In the genomic region with DNA sequence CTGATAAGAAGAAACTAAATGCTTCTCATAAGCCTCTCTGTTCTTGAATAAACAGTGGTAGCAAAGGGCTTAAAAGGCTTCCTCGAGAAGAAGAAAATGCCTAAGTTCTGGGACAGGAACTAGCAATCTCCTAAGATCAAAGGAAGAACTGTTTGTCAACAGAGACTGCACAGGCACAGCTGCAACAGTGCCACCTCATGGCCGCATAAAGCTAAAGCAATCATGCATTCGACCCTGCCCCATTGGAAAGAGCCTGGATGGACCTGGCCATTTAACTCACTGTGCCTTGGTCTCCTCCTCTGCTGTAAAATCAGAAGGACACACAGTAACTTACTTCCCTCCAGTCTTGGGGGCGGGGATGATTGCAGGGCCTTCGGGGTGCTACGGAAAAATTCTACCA, we compare ENCODE assay signal across 8 mouse cellular contexts.
A peak's percentile ranks its signal among the peaks of the same experiment; 100 is the strongest.
DNase-seq lines count a peak whose midpoint lies in the region; ATAC-seq and TF ChIP-seq lines count a peak whose summit lies in the region.

No protein-coding gene starts in this region.

- intact Hi-C loops in left cerebral cortex, postnatal 36 days (cut with DNase I) = no loop called here

- peak; percentile 44 to 54 for DNase-seq in left cerebral cortex, adult 18-20 months (ENCODE audit: low spot score in 2 of 2)
- no peak for DNase-seq in left cerebral cortex, postnatal 36 days (ENCODE audit: low spot score in 2 of 2)
- DNase-seq in G1E (ENCODE audit: low spot score) = peak; percentile 35
- no peak for DNase-seq in brain, embryonic 14.5 days (ENCODE audit: low read depth)
- peak; percentile 66 for DNase-seq in hindbrain, postnatal 0 days (ENCODE audit: low spot score)
- peak; percentile 39 for DNase-seq in mesoderm, embryonic 11.5 days (ENCODE audit: low read depth, low spot score)
- DNase-seq in frontal cortex, postnatal 10 days (ENCODE audit: low spot score in 2 of 2) = no peak
- DNase-seq in ovary, postnatal 36 days (ENCODE audit: low spot score) = no peak

- no peaks in the 10 kb centered on the region for H3K36me3 ChIP-seq in G1E (replicated peaks)
- H3K36me3 ChIP-seq in hindbrain, postnatal 0 days (ENCODE audit: insufficient read depth, low read length) = no peaks in the 10 kb centered on the region

- peaks cover 32% of the 10 kb centered on the region for H3K27me3 ChIP-seq in G1E (ENCODE audit: insufficient read depth, low read length)
- H3K27me3 ChIP-seq in hindbrain, postnatal 0 days (ENCODE audit: insufficient read depth, low read length) = no peaks in the 10 kb centered on the region

- H3K4me3 ChIP-seq in G1E (ENCODE audit: low read depth, low read length) = no peak overlapping the region
- H3K4me3 ChIP-seq in hindbrain, postnatal 0 days (ENCODE audit: low read length) = no peak overlapping the region

- peak; percentile 83 for TF ChIP-seq CTCF in G1E (IDR thresholded peaks at IDR 0.05; ENCODE audit: low read depth, low read length)
- TF ChIP-seq CTCF in brain, embryonic 14.5 days (IDR thresholded peaks at IDR 0.05; ENCODE audit: borderline replicate concordance, extremely low read depth, insufficient read depth, insufficient read length) = peak; percentile 66
- peak; percentile 76 for TF ChIP-seq CTCF in hindbrain, postnatal 0 days (IDR thresholded peaks at IDR 0.05; ENCODE audit: low read depth)

- no peak for TF ChIP-seq POLR2A in brain, embryonic 14.5 days (IDR thresholded peaks at IDR 0.05; ENCODE audit: borderline replicate concordance, extremely low read depth, insufficient read depth, insufficient read length, poor library complexity, severe bottlenecking)

- no peaks in the 10 kb centered on the region for H3K9me3 ChIP-seq in G1E (replicated peaks)
- H3K9me3 ChIP-seq in hindbrain, postnatal 0 days (ENCODE audit: low read length) = no peaks in the 10 kb centered on the region

- no peak overlapping the region for H3K4me2 ChIP-seq in hindbrain, postnatal 0 days (ENCODE audit: low read depth, low read length)

- peaks cover 43% of the 10 kb centered on the region for H3K4me1 ChIP-seq in G1E (ENCODE audit: insufficient read depth, low read depth, low read length)
- H3K4me1 ChIP-seq in hindbrain, postnatal 0 days (ENCODE audit: insufficient read depth, low read length) = no peaks in the 10 kb centered on the region

- 49% methylated on average over 6 of the region's 6 CpGs for WGBS in hindbrain, postnatal 0 days

- H3K9ac ChIP-seq in hindbrain, postnatal 0 days (replicated peaks; ENCODE audit: low read length) = no peak overlapping the region

- H3K27ac ChIP-seq in hindbrain, postnatal 0 days = no peak overlapping the region

- ATAC-seq in G1E (ENCODE audit: extremely low read depth, insufficient number of reproducible peaks, low FRiP score, poor library complexity, severe bottlenecking) = no peak
- ATAC-seq in hindbrain, postnatal 0 days = no peak

Comparison
In these comparisons a context has a peak if more than half of its experiments do, and no peak if none do; other contexts are left out.
1. DNase-seq: peak in left cerebral cortex, adult 18-20 months (2 of 2), G1E (single experiment), hindbrain, postnatal 0 days (single experiment) and mesoderm, embryonic 11.5 days (single experiment); none in left cerebral cortex, postnatal 36 days (0 of 2), brain, embryonic 14.5 days (single experiment), frontal cortex, postnatal 10 days (0 of 2) and ovary, postnatal 36 days (single experiment).
2. Peak in every context shown above with its lines, with median percentiles within 50 percentile points of each other: CTCF ChIP-seq.